Mouse (Mus musculus) liver, postnatal 0 days (tissue): ENCODE measurements around the gene Dennd1c. TPM values are rescaled to one million over a fixed set of nuclear protein-coding genes. Genes with fewer than 3 reads are reported as not detected.

Source experiments
- ATAC-seq: fragments of 200-750 bp; cut with Nextera tagmentation; 2 replicates; pipeline ENCODE4 v1.8.0; 2017; ENCODE audit warnings: mild to moderate bottlenecking, moderate library complexity
- DNase-seq: peaks from one replicate; pipeline ENCODE4 v3.0.0-alpha.2; 2016
- H3K27ac ChIP-seq: fragments of 300-500 bp; sonication (generic); 2 replicates; pipeline ENCODE4 v1.5.1; 2014; ENCODE audit warnings: antibody characterized with exemption, moderate library complexity, mild to moderate bottlenecking, low read depth
- H3K27me3 ChIP-seq: fragments of 300-500 bp; sonication (generic); 2 replicates; pipeline ENCODE4 v1.6.1; 2014; ENCODE audit warnings: low read length, control low read depth, mixed read lengths; ENCODE audit not compliant: insufficient read depth
- H3K36me3 ChIP-seq: fragments of 300-500 bp; sonication (generic); replicated peaks from 2 replicates; pipeline ENCODE4 v1.6.1; 2014; ENCODE audit warnings: mild to moderate bottlenecking, control low read depth, low read length, moderate library complexity, mixed read lengths; ENCODE audit not compliant: insufficient read depth
- H3K4me1 ChIP-seq: fragments of 300-500 bp; sonication (generic); 2 replicates; pipeline ENCODE4 v1.6.1; 2014; ENCODE audit warnings: antibody characterized with exemption, mild to moderate bottlenecking, control low read depth; ENCODE audit not compliant: insufficient read depth
- H3K4me2 ChIP-seq: fragments of 300-500 bp; sonication (generic); 2 replicates; pipeline ENCODE4 v1.6.1; 2014; ENCODE audit warnings: low read depth, mild to moderate bottlenecking, low read length, moderate library complexity, mixed read lengths
- H3K4me3 ChIP-seq: fragments of 300-500 bp; sonication (generic); 2 replicates; pipeline ENCODE4 v1.5.1; 2014; ENCODE audit warnings: low read depth, low read length
- H3K9ac ChIP-seq: fragments of 300-500 bp; sonication (generic); replicated peaks from 2 replicates; pipeline ENCODE4 v1.6.1; 2014; ENCODE audit warnings: mild to moderate bottlenecking, moderate library complexity
- H3K9me3 ChIP-seq: fragments of 300-500 bp; sonication (generic); 2 replicates; pipeline ENCODE4 v1.6.1; 2016; ENCODE audit warnings: mild to moderate bottlenecking, control low read depth, low read length, mixed read lengths
- CTCF ChIP-seq: sonication (generic); IDR thresholded peaks from 2 replicates; pipeline ENCODE4 v1.5.1; 2016; ENCODE audit warnings: antibody characterized with exemption, low read depth
- EP300 ChIP-seq: IDR thresholded peaks from 2 replicates; pipeline ENCODE4 v1.6.1; 2016; ENCODE audit warnings: antibody characterized with exemption, low read depth, mild to moderate bottlenecking
- WGBS: fragments of 180-500 bp; shearing (Covaris S2); extraction: QIAGEN DNeasy Blood & Tissue Kit; methylation state at CpG from one replicate; pipeline ENCODE4 v1.1.7; 2014; ENCODE audit not compliant: insufficient replicate concordance; 5-methylcytosine and 5-hydroxymethylcytosine counted together
- polyA plus RNA-seq: library from polyadenylated mRNA; unstranded; fragments of >200 nt; fragmentation: Nextera tagmentation; extraction: Ambion mirVana; gene quantifications from 2 replicates; pipeline ENCODE4 v1.2.1, GENCODE M21; 2015

The Dennd1c gene
- polyA plus RNA-seq, 1 experiment from 2014 or later: 3.5 TPM

DNA sequence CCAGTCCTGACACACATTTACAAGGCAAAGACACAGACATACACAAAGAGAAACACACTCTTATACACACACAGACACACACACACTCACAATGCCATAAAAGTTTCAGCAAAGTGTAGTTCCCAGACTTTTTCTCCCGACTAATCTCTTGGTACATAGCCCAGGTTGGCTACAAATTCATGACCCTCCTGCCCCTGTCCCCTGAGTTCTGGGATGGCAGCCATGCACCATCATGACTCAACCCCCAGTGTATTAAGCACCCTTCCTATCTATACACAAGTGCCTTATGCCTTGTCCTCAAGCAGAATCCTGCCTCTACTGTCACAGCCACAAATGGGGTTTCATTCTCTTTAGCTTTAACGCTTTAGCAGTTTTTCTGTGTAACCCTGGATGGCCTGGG lies 38.5 kb upstream of the Dennd1c start:
- no peak overlapping the region for H3K4me2 ChIP-seq
- no peaks in the 10 kb centered on the region for H3K36me3 ChIP-seq
- H3K4me1 ChIP-seq: no peaks in the 10 kb centered on the region; the same call in 1 of the 2 replicates
- DNase-seq: no peak
- no peaks in the 10 kb centered on the region for H3K9me3 ChIP-seq
- H3K27me3 ChIP-seq: no peaks in the 10 kb centered on the region
- H3K27ac ChIP-seq: no peak overlapping the region
- TF ChIP-seq CTCF (no peak), EP300 (no peak)
- 71% methylated on average over 2 of the region's 2 CpGs for WGBS
- H3K9ac ChIP-seq: no peak overlapping the region
- ATAC-seq: no peak
- no peak overlapping the region for H3K4me3 ChIP-seq

DNA sequence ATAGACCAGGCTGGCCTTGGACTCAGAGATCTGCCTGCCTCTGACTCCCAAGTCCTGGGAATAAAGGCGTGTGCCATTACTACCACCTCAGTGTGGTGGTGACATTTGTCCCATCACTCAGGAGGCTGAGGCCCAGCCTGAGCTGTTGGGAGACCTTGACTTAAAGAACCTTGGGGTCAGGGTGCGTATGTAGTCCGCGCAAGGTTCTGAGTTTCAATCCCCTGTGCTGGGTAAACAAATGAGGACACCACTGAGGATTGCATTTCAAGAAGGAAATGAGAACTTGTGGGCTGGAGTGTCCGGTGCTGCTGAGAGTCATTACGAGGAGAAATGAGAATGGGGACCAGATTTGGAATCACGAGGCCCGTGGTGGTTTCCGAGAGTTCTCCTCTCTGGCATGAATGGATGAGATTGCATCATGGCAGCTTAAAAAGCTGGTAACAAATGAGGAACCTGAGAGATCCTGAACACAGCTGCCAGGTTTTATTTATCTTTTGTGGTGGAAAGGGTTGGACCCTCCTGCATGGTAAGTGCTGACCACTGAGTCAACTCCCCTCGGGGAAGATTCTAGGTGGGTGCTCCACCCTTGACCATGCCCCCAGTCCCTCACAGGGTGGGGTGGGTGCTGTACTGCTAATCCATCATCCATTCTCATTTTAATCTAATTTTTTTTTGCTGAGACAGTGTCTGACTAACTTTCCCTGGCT lies 34.6 kb upstream of the Dennd1c start:
- Histone ChIP-seq H3K4me3 (no peak overlapping the region), H3K4me1 (no peaks in the 10 kb centered on the region), H3K9me3 (no peaks in the 10 kb centered on the region), H3K4me2 (no peak overlapping the region), H3K27me3 (no peaks in the 10 kb centered on the region), H3K36me3 (no peaks in the 10 kb centered on the region), H3K9ac (no peak overlapping the region), H3K27ac (no peak overlapping the region)
- WGBS: 63% methylated on average over 10 of the region's 10 CpGs
- peak; percentile 32 for DNase-seq
- TF ChIP-seq CTCF (no peak), EP300 (no peak)
- peak; percentile 15; the same call in 1 of the 2 replicates for ATAC-seq

DNA sequence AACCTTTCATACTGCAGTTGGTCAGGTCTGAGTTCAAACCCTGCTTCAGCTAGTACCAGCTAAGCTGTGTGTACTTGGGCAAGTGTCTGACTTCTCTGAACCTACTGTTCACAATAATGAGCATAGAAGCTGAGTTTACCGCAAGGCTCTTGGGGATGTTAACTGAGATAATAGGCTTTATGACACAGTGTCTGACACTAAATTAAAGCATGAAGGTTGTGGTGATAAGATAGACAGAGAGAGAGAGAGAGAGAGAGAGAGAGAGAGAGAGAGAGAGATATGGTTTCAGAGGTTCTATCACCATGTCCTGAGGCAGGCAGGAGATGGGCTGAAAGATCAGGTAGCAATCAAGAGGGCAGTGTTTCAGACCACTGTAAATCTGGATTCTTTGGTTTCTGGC lies 31.7 kb upstream of the Dennd1c start:
- no peak for DNase-seq
- Histone ChIP-seq H3K4me2 (no peak overlapping the region), H3K4me1 (peaks cover 5% of the 10 kb centered on the region; the same call in 1 of the 2 replicates), H3K36me3 (no peaks in the 10 kb centered on the region), H3K27ac (no peak overlapping the region), H3K9ac (no peak overlapping the region), H3K4me3 (no peak overlapping the region), H3K9me3 (no peaks in the 10 kb centered on the region), H3K27me3 (peaks cover 18% of the 10 kb centered on the region; the same call in 1 of the 2 replicates)
- WGBS: 59% methylated on average over 1 of the region's 1 CpGs
- TF ChIP-seq EP300 (no peak), CTCF (no peak)
- ATAC-seq: no peak

DNA sequence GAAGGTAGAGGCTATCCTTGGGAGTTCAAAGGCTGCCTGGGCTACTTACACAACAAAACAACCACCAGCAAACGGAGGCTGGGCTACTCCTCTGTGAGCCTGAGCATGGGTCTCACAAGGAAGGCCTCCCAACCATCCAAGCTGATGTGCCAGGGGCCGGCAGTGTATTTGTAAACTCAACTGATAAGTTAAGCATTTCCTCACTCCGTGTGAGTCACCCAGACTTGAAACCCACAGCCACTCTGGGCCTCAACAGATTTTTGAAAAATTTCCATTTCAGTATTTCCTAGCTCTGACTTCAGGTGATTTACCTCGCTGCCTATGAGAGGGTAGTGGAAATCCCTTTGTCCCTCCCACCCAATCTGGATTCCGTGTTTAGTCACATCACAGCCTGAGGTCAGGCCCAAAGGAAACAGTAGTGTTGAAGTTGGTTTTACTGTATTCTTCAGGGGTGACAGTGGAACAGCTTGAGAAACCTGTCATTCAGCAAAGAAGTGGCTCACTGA lies 30.4 kb upstream of the Dennd1c start:
- no peak for ATAC-seq
- Histone ChIP-seq H3K27ac (no peak overlapping the region), H3K4me3 (no peak overlapping the region), H3K4me2 (no peak overlapping the region), H3K36me3 (no peaks in the 10 kb centered on the region), H3K9ac (no peak overlapping the region), H3K4me1 (peaks cover 10% of the 10 kb centered on the region; the same call in 1 of the 2 replicates), H3K9me3 (no peaks in the 10 kb centered on the region), H3K27me3 (peaks cover 24% of the 10 kb centered on the region; the same call in 1 of the 2 replicates)
- 40% methylated on average over 5 of the region's 5 CpGs for WGBS
- TF ChIP-seq CTCF (no peak), EP300 (no peak)
- DNase-seq: no peak

DNA sequence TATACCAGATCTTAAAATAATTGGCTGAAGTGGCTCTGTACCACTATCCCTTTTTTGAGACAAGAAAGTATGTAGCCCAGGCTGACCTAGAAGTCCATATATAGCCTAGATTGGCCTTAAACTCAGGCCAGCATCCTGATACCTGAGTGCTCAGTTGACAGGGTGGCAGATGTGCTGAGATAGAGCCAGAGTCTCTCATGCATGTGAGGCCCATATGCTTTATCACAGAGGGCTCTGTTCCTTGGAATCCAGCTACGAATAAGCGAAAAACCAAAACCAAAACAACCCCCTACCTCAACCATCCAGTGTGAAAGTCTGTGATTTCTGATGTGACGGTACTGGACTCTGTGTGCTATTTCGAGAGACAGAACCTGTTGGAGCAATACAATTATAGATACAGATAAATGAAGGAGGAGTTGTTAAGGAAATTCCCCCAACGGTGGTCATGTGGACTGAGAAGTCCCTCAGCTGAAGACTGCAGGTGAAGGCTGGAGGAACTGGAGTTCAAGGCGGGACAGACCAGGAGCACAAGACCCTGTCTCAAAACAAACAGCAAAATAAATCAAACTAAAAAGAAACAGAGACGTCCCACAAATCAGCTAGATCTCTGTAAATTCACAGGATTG lies 29.8 kb upstream of the Dennd1c start:
- no peaks in the 10 kb centered on the region for H3K9me3 ChIP-seq
- no peak overlapping the region for H3K27ac ChIP-seq
- peaks cover 10% of the 10 kb centered on the region; the same call in 1 of the 2 replicates for H3K4me1 ChIP-seq
- H3K36me3 ChIP-seq: no peaks in the 10 kb centered on the region
- DNase-seq: no peak
- no peak for ATAC-seq
- H3K4me3 ChIP-seq: no peak overlapping the region
- H3K27me3 ChIP-seq: peaks cover 24% of the 10 kb centered on the region; the same call in 1 of the 2 replicates
- no peak overlapping the region for H3K4me2 ChIP-seq
- WGBS: 68% methylated on average over 7 of the region's 7 CpGs
- H3K9ac ChIP-seq: no peak overlapping the region
- TF ChIP-seq CTCF: no peak
- TF ChIP-seq EP300: no peak

DNA sequence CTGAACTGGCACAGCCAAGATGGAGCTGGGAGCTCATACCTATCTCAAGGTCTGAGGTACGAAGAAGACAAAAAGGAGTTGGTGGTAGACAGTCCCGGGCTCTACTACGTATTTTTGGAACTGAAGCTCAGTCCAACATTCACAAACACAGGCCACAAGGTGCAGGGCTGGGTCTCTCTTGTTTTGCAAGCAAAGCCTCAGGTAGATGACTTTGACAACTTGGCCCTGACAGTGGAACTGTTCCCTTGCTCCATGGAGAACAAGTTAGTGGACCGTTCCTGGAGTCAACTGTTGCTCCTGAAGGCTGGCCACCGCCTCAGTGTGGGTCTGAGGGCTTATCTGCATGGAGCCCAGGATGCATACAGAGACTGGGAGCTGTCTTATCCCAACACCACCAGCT lies 28.8 kb upstream of the Dennd1c start:
- no peaks in the 10 kb centered on the region for H3K36me3 ChIP-seq
- H3K9me3 ChIP-seq: no peaks in the 10 kb centered on the region
- H3K4me1 ChIP-seq: peaks cover 10% of the 10 kb centered on the region; the same call in 1 of the 2 replicates
- WGBS: 74% methylated on average over 5 of the region's 5 CpGs
- H3K9ac ChIP-seq: no peak overlapping the region
- H3K27me3 ChIP-seq: peaks cover 24% of the 10 kb centered on the region; the same call in 1 of the 2 replicates
- DNase-seq (no peak), ATAC-seq (no peak)
- no peak overlapping the region for H3K4me2 ChIP-seq
- TF ChIP-seq EP300 (no peak), CTCF (no peak)
- H3K27ac ChIP-seq: no peak overlapping the region
- no peak overlapping the region for H3K4me3 ChIP-seq
